Mouse (Mus musculus): ENCODE data around the gene 1110008P14Rik. TPM values are rescaled to one million over a fixed set of nuclear protein-coding genes. Genes with fewer than 3 reads are reported as not detected.

Gene 1110008P14Rik
- total RNA-seq, 2 experiments from 2014 or later: 341 to 349 TPM

- TF ChIP-seq CTCF (IDR thresholded peaks at IDR 0.05): no peak
- intact Hi-C loops (cut with DNase I): loop anchor here (2.0 kb wide), 1 partner anchor 52 kb away; no protein-coding TSS in a partner anchor
- Histone ChIP-seq H3K27ac (peak overlapping the region; percentile 98), H3K4me3 (peak overlapping the region; percentile 47)
- peak in 1 of 2 experiments; percentile 78 for DNase-seq (ENCODE audit: extremely low spot score in 1 of 2, low spot score in 2 of 2)
These were observed 21.0 kb downstream of the 1110008P14Rik start for GRCm38 (mm10) chr2:32360741-32361140.

GRCm38 (mm10) chr2:32358381-32358780 lies 23.4 kb downstream of the 1110008P14Rik start:
- H3K27ac ChIP-seq: peak overlapping the region; percentile 38; the same call in 1 of the 2 replicates
- no peak overlapping the region for H3K4me3 ChIP-seq
- intact Hi-C loops (cut with DNase I): no loop called here
- TF ChIP-seq CTCF (IDR thresholded peaks at IDR 0.05): no peak
- no peak for DNase-seq (ENCODE audit: extremely low spot score in 1 of 2, low spot score in 2 of 2)

GRCm38 (mm10) chr2:32357710-32358109 lies 24.0 kb downstream of the 1110008P14Rik start:
- Histone ChIP-seq H3K27ac (peak overlapping the region; percentile 38), H3K4me3 (no peak overlapping the region)
- DNase-seq (ENCODE audit: extremely low spot score in 1 of 2, low spot score in 2 of 2): no peak
- intact Hi-C loops (cut with DNase I): no loop called here
- no peak for TF ChIP-seq CTCF (IDR thresholded peaks at IDR 0.05)

GRCm38 (mm10) chr2:32356216-32356615 lies 25.5 kb downstream of the 1110008P14Rik start:
- DNase-seq (ENCODE audit: extremely low spot score in 1 of 2, low spot score in 2 of 2): no peak
- H3K27ac ChIP-seq: no peak overlapping the region
- H3K4me3 ChIP-seq: no peak overlapping the region
- intact Hi-C loops (cut with DNase I): no loop called here
- no peak for TF ChIP-seq CTCF (IDR thresholded peaks at IDR 0.05)

GRCm38 (mm10) chr2:32354336-32354895 lies 27.3 kb downstream of the 1110008P14Rik start:
- Histone ChIP-seq H3K4me3 (no peak overlapping the region), H3K27ac (no peak overlapping the region)
- intact Hi-C loops (cut with DNase I): no loop called here
- no peak for DNase-seq (ENCODE audit: extremely low spot score in 1 of 2, low spot score in 2 of 2)
- no peak for TF ChIP-seq CTCF (IDR thresholded peaks at IDR 0.05)

GRCm38 (mm10) chr2:32353836-32354235 lies 27.9 kb downstream of the 1110008P14Rik start:
- Histone ChIP-seq H3K27ac (peak overlapping the region; percentile 99), H3K4me3 (no peak overlapping the region)
- TF ChIP-seq CTCF (IDR thresholded peaks at IDR 0.05): no peak; the same call in 1 of the 2 replicates
- no peak for DNase-seq (ENCODE audit: extremely low spot score in 1 of 2, low spot score in 2 of 2)
- intact Hi-C loops (cut with DNase I): no loop called here

- Histone ChIP-seq H3K4me3 (peak within 1 kb of the TSS; percentile 92), H3K27ac (peak within 1 kb of the TSS; percentile 99)
- DNase-seq (ENCODE audit: extremely low spot score in 1 of 2, low spot score in 2 of 2): peak; percentile 94 to 98
- intact Hi-C loops (cut with DNase I): no loop called here
- TF ChIP-seq CTCF (IDR thresholded peaks at IDR 0.05): no peak; the same call in none of the 2 replicates
These were observed 28.7 kb downstream of the 1110008P14Rik start, which contains the start of gene Dnm1 for GRCm38 (mm10) chr2:32353007-32353542. Gene Dnm1 (minus strand): TSS chr2:32353338.

- intact Hi-C loops (cut with DNase I): no loop called here
- H3K27ac ChIP-seq: peak within 1 kb of the TSS; percentile 99
- peak within 1 kb of the TSS; percentile 92 for H3K4me3 ChIP-seq
- peak; percentile 67 to 72 for DNase-seq (ENCODE audit: extremely low spot score in 1 of 2, low spot score in 2 of 2)
- TF ChIP-seq CTCF (IDR thresholded peaks at IDR 0.05): no peak
These were observed 29.4 kb downstream of the 1110008P14Rik start, which contains the start of gene Ciz1 for GRCm38 (mm10) chr2:32352151-32353006. Gene Ciz1 (plus strand): TSS chr2:32352327.

- no peak for TF ChIP-seq CTCF (IDR thresholded peaks at IDR 0.05)
- peak overlapping the region; percentile 99 for H3K27ac ChIP-seq
- peak overlapping the region; percentile 92 for H3K4me3 ChIP-seq
- intact Hi-C loops (cut with DNase I): no loop called here
- DNase-seq (ENCODE audit: extremely low spot score in 1 of 2, low spot score in 2 of 2): no peak
These were observed 30.2 kb downstream of the 1110008P14Rik start for GRCm38 (mm10) chr2:32351471-32351961.

- DNase-seq (ENCODE audit: extremely low spot score in 1 of 2, low spot score in 2 of 2): no peak
- intact Hi-C loops (cut with DNase I): no loop called here
- Histone ChIP-seq H3K27ac (peak overlapping the region; percentile 99), H3K4me3 (peak overlapping the region; percentile 92)
- TF ChIP-seq CTCF (IDR thresholded peaks at IDR 0.05): no peak
These were observed 31.2 kb downstream of the 1110008P14Rik start for GRCm38 (mm10) chr2:32350471-32351051.

GRCm38 (mm10) chr2:32349625-32350255 lies 32.0 kb downstream of the 1110008P14Rik start:
- TF ChIP-seq CTCF (IDR thresholded peaks at IDR 0.05): no peak
- no peak for DNase-seq (ENCODE audit: extremely low spot score in 1 of 2, low spot score in 2 of 2)
- intact Hi-C loops (cut with DNase I): no loop called here
- Histone ChIP-seq H3K27ac (peak overlapping the region; percentile 99), H3K4me3 (peak overlapping the region; percentile 92)

All from left cerebral cortex, adult 2 months (tissue).